Mouse (Mus musculus) left cerebral cortex, adult 2 months (tissue): ENCODE measurements at regions not wholly inside any gene's neighbourhood (a gene's known extent, or its start where the extent isn't known, plus 50 kb on each side); places are given as distances from the start of the nearest gene placed in this dataset.

Source experiments
- DNase-seq, 2 experiments: peaks; one replicate each; pipeline ENCODE4 v3.0.0; 2021 to 2022; ENCODE audit warnings: low spot score in 2 of 2, mixed read lengths in 1 of 2; ENCODE audit errors: extremely low spot score in 1 of 2
- H3K27ac ChIP-seq: fragments of 200-600 bp; 2 replicates; pipeline ENCODE4 v1.8.1; 2022
- H3K4me3 ChIP-seq: fragments of 200-600 bp; 2 replicates; pipeline ENCODE4 v1.8.1; 2022
- CTCF ChIP-seq: fragments of 200-600 bp; IDR thresholded peaks from 2 replicates; pipeline ENCODE4 v1.8.1; 2022; ENCODE audit warnings: antibody characterized with exemption, mild to moderate bottlenecking, moderate library complexity
- intact Hi-C: fragments of 180-260 bp; cut with DNase I; formaldehyde crosslinking; loops from one replicate; pipeline ENCODE4 v1.15.1; 2025

- no peak for DNase-seq
- intact Hi-C loops = no loop called here
- no peak overlapping the region for H3K4me3 ChIP-seq
- no peak overlapping the region for H3K27ac ChIP-seq
- no peak for TF ChIP-seq CTCF
These were observed 291.2 kb upstream of the Manea start for GRCm38 (mm10) chr4:26637859-26638258.

GRCm38 (mm10) chr4:26630553-26631206 is 284.0 kb upstream of the Manea start:
- no peak overlapping the region for H3K27ac ChIP-seq
- DNase-seq = no peak
- TF ChIP-seq CTCF = no peak
- intact Hi-C loops = no loop called here
- no peak overlapping the region for H3K4me3 ChIP-seq

GRCm38 (mm10) chr4:26629710-26630109 is 283.0 kb upstream of the Manea start:
- no peak overlapping the region for H3K27ac ChIP-seq
- intact Hi-C loops = no loop called here
- no peak for DNase-seq
- H3K4me3 ChIP-seq = no peak overlapping the region
- no peak for TF ChIP-seq CTCF

GRCm38 (mm10) chr4:26627744-26628143 is 281.1 kb upstream of the Manea start:
- intact Hi-C loops = no loop called here
- no peak for TF ChIP-seq CTCF
- H3K27ac ChIP-seq = no peak overlapping the region
- DNase-seq = no peak
- no peak overlapping the region for H3K4me3 ChIP-seq

- intact Hi-C loops = no loop called here
- Histone ChIP-seq H3K27ac (no peak overlapping the region), H3K4me3 (no peak overlapping the region)
- no peak for DNase-seq
- TF ChIP-seq CTCF = peak; percentile 55
These were observed 242.6 kb upstream of the Manea start for GRCm38 (mm10) chr4:26589081-26589869.

- no peak for TF ChIP-seq CTCF
- DNase-seq = no peak
- H3K4me3 ChIP-seq = no peak overlapping the region
- intact Hi-C loops = no loop called here
- no peak overlapping the region for H3K27ac ChIP-seq
These were observed 209.0 kb upstream of the Manea start for GRCm38 (mm10) chr4:26555690-26556089.

- no peak for DNase-seq
- Histone ChIP-seq H3K4me3 (no peak overlapping the region), H3K27ac (no peak overlapping the region)
- intact Hi-C loops = loop anchor here (2.0 to 10.0 kb wide), 4 partner anchors 299 to 1829 kb away; no protein-coding TSS in a partner anchor
- TF ChIP-seq CTCF = peak; percentile 75
These were observed 197.1 kb upstream of the Manea start for GRCm38 (mm10) chr4:26543833-26544232.

- no peak overlapping the region for H3K27ac ChIP-seq
- intact Hi-C loops = loop anchor here (2.0 to 10.0 kb wide), 4 partner anchors 298 to 1828 kb away; no protein-coding TSS in a partner anchor
- H3K4me3 ChIP-seq = no peak overlapping the region
- no peak for TF ChIP-seq CTCF
- DNase-seq = no peak
These were observed 195.8 kb upstream of the Manea start for GRCm38 (mm10) chr4:26542511-26542910.

GRCm38 (mm10) chr4:26508004-26508403 is 161.3 kb upstream of the Manea start:
- no peak for TF ChIP-seq CTCF
- intact Hi-C loops = no loop called here
- no peak for DNase-seq
- no peak overlapping the region for H3K4me3 ChIP-seq
- no peak overlapping the region for H3K27ac ChIP-seq

GRCm38 (mm10) chr4:26494262-26494661 is 147.6 kb upstream of the Manea start:
- no peak overlapping the region for H3K4me3 ChIP-seq
- DNase-seq = no peak

GRCm38 (mm10) chr4:26474913-26475312 is 128.2 kb upstream of the Manea start:
- no peak overlapping the region for H3K27ac ChIP-seq
- no peak for TF ChIP-seq CTCF
- no peak overlapping the region for H3K4me3 ChIP-seq
- intact Hi-C loops = no loop called here
- DNase-seq = no peak

More at GRCm38 (mm10) chr4:26494262-26494661, 147.6 kb upstream of the Manea start:
- TF ChIP-seq CTCF = peak; percentile 79
- intact Hi-C loops = loop anchor here (2.0 to 10.0 kb wide), 4 partner anchors 245 to 1297 kb away; partner anchors contain the start of gene Ufl1
- no peak overlapping the region for H3K27ac ChIP-seq

GRCm38 (mm10) chr4:26441533-26441932 is 94.8 kb upstream of the Manea start:
- no peak for TF ChIP-seq CTCF
- no peak for DNase-seq
- intact Hi-C loops = no loop called here
- Histone ChIP-seq H3K4me3 (no peak overlapping the region), H3K27ac (no peak overlapping the region)
